Mouse (Mus musculus) MEL (cell line): ENCODE measurements around the gene Slc25a28. TPM values are rescaled to one million over a fixed set of nuclear protein-coding genes. Genes with fewer than 3 reads are reported as not detected.

ENCODE experiments used
- DNase-seq: peaks from one replicate; pipeline ENCODE4 v3.0.0; 2011; ENCODE audit warnings: low read depth, low spot score
- H3K27ac ChIP-seq: 2 replicates; pipeline ENCODE4 v1.5.1; 2012; ENCODE audit warnings: low read depth, mild to moderate bottlenecking, control low read depth, low read length, moderate library complexity; ENCODE audit not compliant: control insufficient read depth
- H3K27me3 ChIP-seq, 2 experiments: fragments of 150-350 bp in 1 of 2; sonication (generic) in 1 of 2; 2 replicates each; pipeline ENCODE4 v1.6.1; 2012; ENCODE audit warnings: low read length in 2 of 2, mild to moderate bottlenecking in 2 of 2, improper control_type of control experiment in 1 of 2, moderate library complexity in 1 of 2; ENCODE audit not compliant: insufficient read depth in 2 of 2, control insufficient read depth in 1 of 2
- H3K36me3 ChIP-seq, 2 experiments: 2 replicates each; pipeline ENCODE4 v1.6.1; 2012 to 2014; ENCODE audit warnings: low read length in 2 of 2, improper control_type of control experiment in 1 of 2, inconsistent platforms in 1 of 2, mild to moderate bottlenecking in 1 of 2; ENCODE audit not compliant: insufficient read depth in 2 of 2, control insufficient read depth in 1 of 2
- H3K4me1 ChIP-seq, 2 experiments: fragments of 150-350 bp in 1 of 2; sonication (generic) in 1 of 2; 2 replicates each; pipeline ENCODE4 v1.6.1; 2012; ENCODE audit warnings: low read length in 2 of 2, improper control_type of control experiment in 1 of 2, mild to moderate bottlenecking in 1 of 2; ENCODE audit not compliant: insufficient read depth in 2 of 2, control insufficient read depth in 1 of 2
- H3K4me3 ChIP-seq, 2 experiments: fragments of 150-350 bp in 1 of 2; sonication (generic) in 1 of 2; 2 replicates each; pipeline ENCODE4 v1.5.1; 2012; ENCODE audit warnings: low read depth in 2 of 2, low read length in 2 of 2, mild to moderate bottlenecking in 2 of 2, moderate library complexity in 2 of 2, control low read depth in 1 of 2, improper control_type of control experiment in 1 of 2; ENCODE audit not compliant: control insufficient read depth in 1 of 2, insufficient read depth in 1 of 2
- H3K79me2 ChIP-seq: 2 replicates; pipeline ENCODE4 v1.6.1; 2012; ENCODE audit warnings: mild to moderate bottlenecking, low read length, moderate library complexity; ENCODE audit not compliant: control insufficient read depth, poor library complexity, insufficient read depth
- H3K9ac ChIP-seq: 2 replicates; pipeline ENCODE4 v1.6.1; 2012; ENCODE audit warnings: low read depth, mild to moderate bottlenecking, control low read depth, low read length, moderate library complexity; ENCODE audit not compliant: control insufficient read depth, poor library complexity, severe bottlenecking
- H3K9me3 ChIP-seq: fragments of 150-350 bp; sonication (generic); replicated peaks from 2 replicates; pipeline ENCODE4 v1.6.1; 2012; ENCODE audit warnings: mild to moderate bottlenecking, low read length, improper control_type of control experiment, moderate library complexity; ENCODE audit not compliant: insufficient read depth
- CHD1 ChIP-seq: IDR thresholded peaks from 2 replicates; pipeline ENCODE4 v1.6.1; 2012; ENCODE audit warnings: low read depth, mild to moderate bottlenecking, inconsistent platforms, low read length, improper control_type of control experiment
- CHD2 ChIP-seq: IDR thresholded peaks from 2 replicates; pipeline ENCODE4 v1.6.1; 2011; ENCODE audit warnings: low read length, improper control_type of control experiment
- CTCF ChIP-seq, 3 experiments: IDR thresholded peaks in 2 of 3; conservative IDR thresholded peaks in 1 of 3; 2 replicates each; pipeline ENCODE4 v1.5.1; 2011 to 2012; ENCODE audit warnings: low read length in 3 of 3, low read depth in 2 of 3, mild to moderate bottlenecking in 2 of 3, improper control_type of control experiment in 1 of 3, inconsistent platforms in 1 of 3, mixed read lengths in 1 of 3, moderate library complexity in 1 of 3; ENCODE audit not compliant: control insufficient read depth in 1 of 3, insufficient read depth in 1 of 3, poor library complexity in 1 of 3, severe bottlenecking in 1 of 3
- E2F4 ChIP-seq: IDR thresholded peaks from 2 replicates; pipeline ENCODE4 v1.6.1; 2011; ENCODE audit warnings: low read depth, low read length, improper control_type of control experiment, borderline replicate concordance
- ETS1 ChIP-seq: IDR thresholded peaks from 2 replicates; pipeline ENCODE4 v1.6.1; 2012; ENCODE audit warnings: low read depth, mild to moderate bottlenecking, inconsistent platforms, low read length, improper control_type of control experiment, moderate library complexity
- GATA1 ChIP-seq: IDR thresholded peaks from 2 replicates; pipeline ENCODE4 v1.6.1; 2011; ENCODE audit warnings: low read depth, low read length, improper control_type of control experiment
- HCFC1 ChIP-seq: IDR thresholded peaks from 2 replicates; pipeline ENCODE4 v1.6.1; 2012; ENCODE audit warnings: low read depth, mild to moderate bottlenecking, inconsistent platforms, low read length, improper control_type of control experiment, moderate library complexity
- MAFK ChIP-seq: IDR thresholded peaks from 2 replicates; pipeline ENCODE4 v1.6.1; 2011; ENCODE audit warnings: low read depth, mild to moderate bottlenecking, low read length, improper control_type of control experiment, borderline replicate concordance
- MAX ChIP-seq: IDR thresholded peaks from 2 replicates; pipeline ENCODE4 v1.6.1; 2011; ENCODE audit warnings: low read length, improper control_type of control experiment
- MXI1 ChIP-seq: IDR thresholded peaks from 2 replicates; pipeline ENCODE4 v1.6.1; 2011; ENCODE audit warnings: mild to moderate bottlenecking, low read depth, low read length, improper control_type of control experiment
- MYB ChIP-seq: IDR thresholded peaks from 2 replicates; pipeline ENCODE4 v1.6.1; 2011; ENCODE audit warnings: mild to moderate bottlenecking, low read depth, low read length, improper control_type of control experiment
- MYC ChIP-seq: IDR thresholded peaks from 2 replicates; pipeline ENCODE4 v1.6.1; 2011; ENCODE audit warnings: low read depth, mild to moderate bottlenecking, low read length, improper control_type of control experiment, moderate library complexity
- NELFE ChIP-seq: IDR thresholded peaks from 2 replicates; pipeline ENCODE4 v1.6.1; 2011; ENCODE audit warnings: low read depth, low read length, improper control_type of control experiment
- NRF1 ChIP-seq: IDR thresholded peaks from 2 replicates; pipeline ENCODE4 v1.6.1; 2014; ENCODE audit warnings: low read depth, mild to moderate bottlenecking, inconsistent platforms, low read length, improper control_type of control experiment, moderate library complexity; ENCODE audit not compliant: poor library complexity, insufficient read depth, severe bottlenecking
- POLR2A ChIP-seq, 2 experiments: IDR thresholded peaks; 2 replicates each; pipeline ENCODE4 v1.6.1; 2011 to 2012; ENCODE audit warnings: low read length in 2 of 2, mild to moderate bottlenecking in 2 of 2, control low read depth in 1 of 2, improper control_type of control experiment in 1 of 2, low read depth in 1 of 2, moderate library complexity in 1 of 2; ENCODE audit not compliant: control insufficient read depth in 1 of 2, insufficient read depth in 1 of 2, poor library complexity in 1 of 2
- POLR2AphosphoS2 ChIP-seq: IDR thresholded peaks from 2 replicates; pipeline ENCODE4 v1.6.1; 2011; ENCODE audit warnings: low read length, improper control_type of control experiment
- POLR2AphosphoS5 ChIP-seq: IDR thresholded peaks from 2 replicates; pipeline ENCODE4 v1.6.1; 2012; ENCODE audit warnings: low read depth, borderline replicate concordance, mild to moderate bottlenecking, inconsistent platforms, low read length, moderate library complexity, mixed read lengths
- SMC3 ChIP-seq: IDR thresholded peaks from 2 replicates; pipeline ENCODE4 v1.6.1; 2011; ENCODE audit warnings: low read depth, low read length, improper control_type of control experiment
- TBP ChIP-seq: IDR thresholded peaks from 2 replicates; pipeline ENCODE4 v1.8.0; 2011; ENCODE audit warnings: low read depth, low read length, improper control_type of control experiment
- TCF12 ChIP-seq: IDR thresholded peaks from 2 replicates; pipeline ENCODE4 v1.6.1; 2014; ENCODE audit warnings: low read depth, mild to moderate bottlenecking, inconsistent platforms, low read length, improper control_type of control experiment, moderate library complexity
- UBTF ChIP-seq: IDR thresholded peaks from 2 replicates; pipeline ENCODE4 v1.6.1; 2012; ENCODE audit warnings: low read depth, mild to moderate bottlenecking, inconsistent platforms, low read length, improper control_type of control experiment, moderate library complexity, borderline replicate concordance; ENCODE audit not compliant: insufficient read depth
- USF1 ChIP-seq: IDR thresholded peaks from 2 replicates; pipeline ENCODE4 v1.6.1; 2014; ENCODE audit warnings: low read depth, mild to moderate bottlenecking, inconsistent platforms, low read length, improper control_type of control experiment, moderate library complexity
- USF2 ChIP-seq, 2 experiments: IDR thresholded peaks; 2 replicates each; pipeline ENCODE4 v1.6.1; 2011 to 2012; ENCODE audit warnings: improper control_type of control experiment in 2 of 2, low read length in 2 of 2, borderline replicate concordance in 1 of 2, inconsistent platforms in 1 of 2, low read depth in 1 of 2, mild to moderate bottlenecking in 1 of 2; ENCODE audit not compliant: insufficient read depth in 1 of 2
- ZMIZ1 ChIP-seq: IDR thresholded peaks from 2 replicates; pipeline ENCODE4 v1.6.1; 2012; ENCODE audit warnings: low read depth, mild to moderate bottlenecking, inconsistent platforms, low read length, improper control_type of control experiment, moderate library complexity
- ZNF384 ChIP-seq: IDR thresholded peaks from 2 replicates; pipeline ENCODE4 v1.6.1; 2012; ENCODE audit warnings: low read depth, mild to moderate bottlenecking, inconsistent platforms, low read length, improper control_type of control experiment
- polyA plus RNA-seq, 2 experiments: library from polyadenylated mRNA; stranded (reverse) in 1 of 2; unstranded in 1 of 2; fragments of >175 nt in 1 of 2; fragments of >200 nt in 1 of 2; gene quantifications; 2 replicates each; pipeline versions ENCODE4 v1.2.1 to v1.2.4; 2012; ENCODE audit warnings: low replicate concordance in 2 of 2, low read depth in 1 of 2; ENCODE audit not compliant: insufficient read length in 2 of 2, insufficient read depth in 1 of 2, missing spikeins in 1 of 2
- total RNA-seq: library from RNA; depleted of rRNA; stranded (reverse); fragments of 300-350 nt; gene quantifications from 2 replicates; pipeline ENCODE4 v1.2.3, GENCODE M21; 2012

Slc25a28 gene
- total and polyA plus RNA-seq, 3 experiments: 58.2 to 110 TPM; not detected in 1

DNA sequence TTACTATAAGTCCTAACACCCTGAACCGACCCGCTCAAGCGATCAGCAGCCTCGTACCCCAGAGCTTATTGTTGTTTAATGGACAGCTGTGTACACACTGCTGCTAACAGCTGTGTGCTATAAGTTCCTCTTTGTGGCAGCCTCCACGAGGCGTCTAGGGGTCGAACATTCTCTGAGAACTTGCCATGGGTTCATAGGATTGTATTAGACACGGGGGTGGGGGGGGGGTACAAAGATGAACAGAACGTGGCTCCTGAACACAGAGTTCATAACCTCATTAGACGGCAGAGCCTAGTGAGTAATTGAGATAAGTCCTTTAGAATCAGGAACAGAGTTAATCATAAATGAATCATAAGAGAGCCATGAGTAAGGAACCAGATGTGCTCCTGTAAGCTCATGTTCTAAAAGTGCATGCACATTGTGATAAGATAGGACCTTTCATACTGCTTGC, 20.9 kb upstream of the Slc25a28 start (continued):
- TF ChIP-seq ZMIZ1: no peak
- TF ChIP-seq NRF1: no peak
- TF ChIP-seq MYB: no peak
- TF ChIP-seq SMC3: no peak
- peak; percentile 95 for TF ChIP-seq GATA1
- no peak for TF ChIP-seq NELFE
- TF ChIP-seq POLR2AphosphoS5: no peak
- no peak for TF ChIP-seq CHD2
- TF ChIP-seq TCF12: peak; percentile 86
- 0 out of 2 replicates have a peak, but pooled peaks have one; percentile 15 for TF ChIP-seq HCFC1
- no peak for TF ChIP-seq USF2 (IDR thresholded peaks at IDR 0.05; ENCODE audit: borderline replicate concordance in 1 of 2, insufficient read depth in 1 of 2, low read depth in 1 of 2, low read length in 2 of 2)

DNA sequence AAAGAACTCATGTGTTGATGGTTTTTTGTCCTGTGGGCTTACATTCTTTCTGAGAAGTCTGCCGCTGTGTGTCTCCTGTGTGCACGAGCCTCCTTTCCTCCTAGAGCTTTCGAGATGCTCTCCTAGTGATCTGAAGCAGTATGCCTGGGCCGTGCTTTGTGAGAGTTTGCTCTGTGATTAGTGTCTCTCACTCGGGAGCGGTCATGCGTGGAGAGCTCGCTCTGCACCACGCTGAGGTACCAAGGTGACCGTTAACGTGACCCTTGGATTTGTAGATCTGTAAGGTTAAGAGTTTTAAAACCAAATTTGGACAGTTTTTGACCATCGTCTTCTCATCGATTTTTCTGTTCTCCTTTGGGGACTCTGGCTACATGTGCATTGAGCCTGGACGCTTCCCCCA, 18.1 kb upstream of the Slc25a28 start:
- peaks cover 0 to 12% of the 10 kb centered on the region in 2 experiments; a peak in 2 of 4 replicates for H3K36me3 ChIP-seq
- H3K9ac ChIP-seq: no peak overlapping the region
- TF ChIP-seq USF2 (IDR thresholded peaks at IDR 0.05; ENCODE audit: borderline replicate concordance in 1 of 2, insufficient read depth in 1 of 2, low read depth in 1 of 2, low read length in 2 of 2) (no peak), CHD1 (no peak), TCF12 (no peak), E2F4 (no peak), MAX (no peak), GATA1 (no peak), ZNF384 (no peak)
- peaks cover 1% of the 10 kb centered on the region; the same call in 1 of the 2 replicates for H3K79me2 ChIP-seq
- no peak overlapping the region for H3K27ac ChIP-seq
- H3K27me3 ChIP-seq: no peaks in the 10 kb centered on the region
- no peak overlapping the region for H3K4me3 ChIP-seq
- H3K9me3 ChIP-seq: no peaks in the 10 kb centered on the region
- DNase-seq: no peak
- peaks cover 8 to 23% of the 10 kb centered on the region in 2 experiments for H3K4me1 ChIP-seq

DNA sequence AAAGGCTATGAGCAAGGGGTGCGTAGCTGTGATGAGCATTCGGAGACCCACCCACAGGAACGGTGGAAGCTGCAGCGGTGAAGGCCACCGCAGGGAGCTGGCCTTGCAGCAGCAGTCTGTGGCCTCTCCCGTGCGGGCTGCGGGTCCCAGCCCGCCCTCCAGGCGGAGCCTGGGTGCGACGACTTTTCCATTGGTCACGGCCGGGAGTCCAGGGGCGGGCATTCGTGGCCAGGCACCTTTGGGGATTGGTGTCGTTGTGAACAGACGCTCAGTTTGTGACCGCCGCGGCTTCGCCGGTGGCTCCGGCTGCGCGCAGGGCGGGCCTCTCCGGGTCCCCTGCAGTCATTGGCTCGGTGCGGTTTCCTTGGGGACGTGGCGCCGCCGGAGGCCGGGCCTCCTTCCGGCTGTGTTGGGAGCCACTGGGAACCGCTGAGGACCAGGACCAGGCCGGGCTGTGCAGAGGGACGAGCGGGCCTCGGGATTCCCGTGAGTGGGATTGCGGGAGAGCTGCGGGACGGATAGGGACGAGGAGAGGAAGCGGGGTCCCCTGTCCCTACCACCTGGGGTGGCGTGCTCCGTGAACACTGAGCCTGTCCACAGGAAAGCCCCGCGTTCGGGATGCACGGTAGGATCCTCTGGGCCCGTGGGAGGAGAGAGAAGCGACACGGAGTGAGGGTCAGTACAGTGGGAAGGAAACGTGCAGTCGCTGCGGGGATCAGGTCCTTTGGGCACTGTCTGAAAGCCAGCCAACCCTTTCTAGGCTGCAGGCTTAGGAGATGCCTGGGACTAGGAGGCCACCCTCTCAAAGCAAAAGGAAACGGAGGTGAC, 15.0 kb upstream of the Slc25a28 start, which contains the start of gene Entpd7:
Gene Entpd7, plus strand, starts transcription at position 254 of the 828 bp plus-strand sequence.
- Histone ChIP-seq H3K27me3 (no peaks in the 10 kb centered on the region), H3K9me3 (no peaks in the 10 kb centered on the region), H3K27ac (peak within 1 kb of the TSS; percentile 8), H3K36me3 (peaks cover 0 to 4% of the 10 kb centered on the region in 2 experiments; a peak in 1 of 4 replicates), H3K79me2 (peaks cover 1% of the 10 kb centered on the region; the same call in 1 of the 2 replicates), H3K4me1 (peaks cover 3 to 9% of the 10 kb centered on the region in 2 experiments; a peak in 3 of 4 replicates), H3K9ac (peak within 1 kb of the TSS; percentile 71), H3K4me3 (peak within 1 kb of the TSS; percentile 69 to 87)
- DNase-seq: peak; percentile 99
- TF ChIP-seq CTCF (IDR thresholded peaks at IDR 0.05 in 2 of 3, conservative IDR thresholded peaks at IDR 0.05 in 1 of 3; ENCODE audit: control insufficient read depth in 1 of 3, insufficient read depth in 1 of 3, low read depth in 2 of 3, low read length in 3 of 3, poor library complexity in 1 of 3, severe bottlenecking in 1 of 3): 0 out of 6 replicates have a peak, but pooled peaks of 1 of the 3 experiments have one; percentile 4
- no peak for TF ChIP-seq MAFK
- TF ChIP-seq MYC: 0 out of 2 replicates have a peak, but pooled peaks have one; percentile 37
- peak; percentile 86 to 93; a peak in 3 of 4 replicates for TF ChIP-seq POLR2A (IDR thresholded peaks at IDR 0.05; ENCODE audit: control insufficient read depth in 1 of 2, insufficient read depth in 1 of 2, low read depth in 1 of 2, low read length in 2 of 2, poor library complexity in 1 of 2)
- TF ChIP-seq TBP: peak; percentile 78
- peak; percentile 85 for TF ChIP-seq NELFE
- peak; percentile 65 for TF ChIP-seq NRF1
- peak; percentile 87; the same call in 1 of the 2 replicates for TF ChIP-seq ZMIZ1
- no peak; the same call in 1 of the 2 replicates for TF ChIP-seq USF1
- peak; percentile 89 for TF ChIP-seq MXI1
- no peak for TF ChIP-seq UBTF
- TF ChIP-seq TCF12: peak; percentile 31
- TF ChIP-seq POLR2AphosphoS2: no peak; the same call in 1 of the 2 replicates
- TF ChIP-seq ETS1: 0 out of 2 replicates have a peak, but pooled peaks have one; percentile 20
- peak; percentile 36; the same call in 1 of the 2 replicates for TF ChIP-seq MAX
- TF ChIP-seq HCFC1: peak; percentile 74; the same call in 1 of the 2 replicates
